Mouse (Mus musculus) ES-E14 (cell line): ENCODE results near the gene Tenm2.

Experiments
- CHD2 ChIP-seq: IDR thresholded peaks from 2 replicates; pipeline ENCODE4 v1.6.1; 2014; ENCODE audit warnings: mild to moderate bottlenecking, low read depth, low read length, inconsistent platforms
- MAFK ChIP-seq: IDR thresholded peaks from 2 replicates; pipeline ENCODE4 v1.6.1; 2014; ENCODE audit warnings: mild to moderate bottlenecking, low read depth, low read length, inconsistent platforms; ENCODE audit not compliant: insufficient read depth
- ZC3H11A ChIP-seq: IDR thresholded peaks from 2 replicates; pipeline ENCODE4 v1.6.1; 2012; ENCODE audit warnings: low read depth, mild to moderate bottlenecking, inconsistent platforms, low read length, borderline replicate concordance

DNA sequence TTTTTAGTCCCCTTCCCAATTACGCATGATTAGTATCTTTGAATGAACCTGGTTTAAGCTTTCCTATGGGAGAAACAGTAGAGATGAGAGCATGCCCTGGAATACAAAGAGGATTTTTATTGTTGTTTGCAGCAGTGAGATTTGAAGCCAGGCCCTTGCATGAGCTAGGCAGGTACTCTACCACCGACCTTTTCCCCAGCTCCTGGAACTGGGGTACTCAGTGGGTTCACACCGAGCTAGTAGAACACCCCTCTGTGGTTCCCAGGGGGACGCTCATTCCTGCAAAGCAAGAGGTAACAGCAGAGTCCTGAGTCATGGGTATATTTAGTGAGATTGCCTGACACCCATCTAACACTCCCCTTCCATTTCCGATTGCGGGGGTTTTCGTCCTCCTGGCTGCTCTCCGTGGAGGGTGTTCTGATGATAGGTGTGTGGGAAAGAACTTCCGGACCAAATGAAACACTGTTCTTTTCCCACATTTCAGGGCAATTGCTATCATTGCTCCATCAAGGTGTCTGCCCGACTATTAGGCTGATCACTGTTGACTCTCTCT is 1067.9 kb downstream of the Tenm2 start:
- TF ChIP-seq ZC3H11A (no peak), CHD2 (no peak), MAFK (no peak)
